Mouse (Mus musculus) hindbrain, embryonic 15.5 days (tissue): ENCODE data around the gene Gapt. TPM values are rescaled to one million over a fixed set of nuclear protein-coding genes. Genes with fewer than 3 reads are reported as not detected.
"Not testable (repeated sequence)": the region's sequence is repeated elsewhere in the genome, so short reads cannot be mapped to it uniquely, and the experiment has no call there.

Experiments used
- ATAC-seq: fragments of 200-750 bp; cut with Nextera tagmentation; 2 replicates; pipeline ENCODE4 v1.8.0; 2017; ENCODE audit warnings: low read depth, moderate number of reproducible peaks, moderate TSS enrichment; ENCODE audit not compliant: low FRiP score
- H3K27ac ChIP-seq: fragments of 300-500 bp; sonication (generic); replicated peaks from 2 replicates; pipeline ENCODE4 v1.5.1; 2015; ENCODE audit warnings: mild to moderate bottlenecking, inconsistent platforms
- H3K27me3 ChIP-seq: fragments of 300-500 bp; sonication (generic); 2 replicates; pipeline ENCODE4 v1.6.1; 2015; ENCODE audit warnings: control low read depth, inconsistent platforms
- H3K36me3 ChIP-seq: fragments of 300-500 bp; sonication (generic); 2 replicates; pipeline ENCODE4 v1.6.1; 2015; ENCODE audit warnings: control low read depth, inconsistent platforms
- H3K4me1 ChIP-seq: fragments of 300-500 bp; sonication (generic); replicated peaks from 2 replicates; pipeline ENCODE4 v1.6.1; 2015; ENCODE audit warnings: control low read depth, inconsistent platforms
- H3K4me2 ChIP-seq: fragments of 300-500 bp; sonication (generic); 2 replicates; pipeline ENCODE4 v1.6.1; 2015; ENCODE audit warnings: moderate library complexity, mild to moderate bottlenecking, inconsistent platforms
- H3K4me3 ChIP-seq: fragments of 300-500 bp; sonication (generic); 2 replicates; pipeline ENCODE4 v1.5.1; 2015; ENCODE audit warnings: mild to moderate bottlenecking, inconsistent platforms
- H3K9ac ChIP-seq: fragments of 300-500 bp; sonication (generic); 2 replicates; pipeline ENCODE4 v1.6.1; 2015; ENCODE audit warnings: inconsistent platforms
- H3K9me3 ChIP-seq: fragments of 300-500 bp; sonication (generic); 2 replicates; pipeline ENCODE4 v1.6.1; 2016; ENCODE audit warnings: control low read depth, inconsistent platforms
- WGBS: fragments of 180-500 bp; shearing (Covaris S2); methylation state at CpG from one replicate; pipeline ENCODE4 v1.1.7; 2015; 5-methylcytosine and 5-hydroxymethylcytosine counted together
- polyA plus RNA-seq: library from polyadenylated mRNA; unstranded; fragments of >200 nt; fragmentation: Nextera tagmentation; extraction: Ambion mirVana; gene quantifications from 2 replicates; pipeline ENCODE4 v1.2.1, GENCODE M21; 2015

Gapt gene
- polyA plus RNA-seq, 1 experiment from 2014 or later, result 0.12 TPM

DNA sequence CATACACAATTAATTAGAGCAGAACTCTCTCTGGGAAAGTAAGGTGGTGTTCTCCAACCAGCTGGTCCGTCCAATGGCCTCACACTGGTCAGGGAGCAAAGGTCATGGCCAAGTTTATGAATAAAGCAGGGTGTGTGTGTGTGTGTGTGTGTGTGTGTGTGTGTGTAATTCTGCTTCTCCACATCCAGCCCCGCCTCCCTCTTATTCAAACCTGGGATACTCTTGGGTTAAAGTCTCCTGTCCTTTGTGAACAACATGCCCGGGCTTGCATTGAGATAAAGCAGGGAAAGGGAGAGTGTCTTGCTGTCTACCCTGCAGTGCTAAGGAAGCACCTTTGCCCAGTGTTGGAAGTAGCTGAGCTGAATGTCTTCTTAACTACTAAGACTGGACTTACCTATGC lies 35.6 kb upstream of the Gapt start:
- Histone ChIP-seq H3K4me1 (peaks cover 6% of the 10 kb centered on the region), H3K9me3 (0 out of 2 replicates have a peak, but pooled peaks cover 3% of the 10 kb centered on the region), H3K4me2 (no peak overlapping the region), H3K9ac (no peak overlapping the region), H3K36me3 (peaks cover 3% of the 10 kb centered on the region), H3K27ac (no peak overlapping the region), H3K4me3 (no peak overlapping the region), H3K27me3 (no peaks in the 10 kb centered on the region)
- no peak for ATAC-seq
- 48% methylated on average over 3 of the region's 3 CpGs for WGBS

GRCm38 (mm10) chr13:110392210-110392609 lies 35.2 kb upstream of the Gapt start:
- 22% methylated on average over 8 of the region's 8 CpGs for WGBS

DNA sequence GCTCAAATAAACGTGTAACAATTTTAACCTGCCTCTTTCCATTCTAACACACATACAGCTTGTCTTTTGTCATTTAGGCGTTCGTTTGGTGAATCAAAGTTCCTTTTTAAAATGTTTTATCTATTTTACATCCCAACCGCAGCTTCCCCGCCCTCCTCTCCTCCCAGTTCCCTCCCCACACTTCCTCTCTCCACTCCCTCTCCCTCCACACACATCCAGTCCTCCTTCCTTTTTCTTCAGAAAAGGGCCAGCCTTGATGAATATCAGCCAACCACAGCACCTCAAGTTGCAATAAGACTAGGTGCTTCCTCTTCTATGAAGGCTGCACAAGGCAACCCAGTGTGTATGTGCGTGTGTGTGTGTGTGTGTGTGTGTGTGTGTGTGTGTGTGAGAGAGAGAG lies 27.5 kb upstream of the Gapt start:
- Histone ChIP-seq H3K36me3 (no peaks in the 10 kb centered on the region), H3K9ac (no peak overlapping the region), H3K9me3 (no peaks in the 10 kb centered on the region), H3K27ac (no peak overlapping the region), H3K4me1 (no peaks in the 10 kb centered on the region), H3K27me3 (no peaks in the 10 kb centered on the region), H3K4me3 (no peak overlapping the region), H3K4me2 (no peak overlapping the region)
- no peak for ATAC-seq
- 80% methylated on average over 6 of the region's 6 CpGs for WGBS

More at GRCm38 (mm10) chr13:110392210-110392609, 35.2 kb upstream of the Gapt start:
- no peak overlapping the region for H3K9ac ChIP-seq
- H3K27me3 ChIP-seq, result no peaks in the 10 kb centered on the region
- H3K9me3 ChIP-seq, result 0 out of 2 replicates have a peak, but pooled peaks cover 3% of the 10 kb centered on the region
- H3K4me1 ChIP-seq, result 0 out of 2 replicates have a peak, but pooled peaks cover 5% of the 10 kb centered on the region
- no peak overlapping the region for H3K27ac ChIP-seq
- no peak overlapping the region for H3K4me3 ChIP-seq
- ATAC-seq, result no peak
- H3K4me2 ChIP-seq, result no peak overlapping the region
- H3K36me3 ChIP-seq, result no peaks in the 10 kb centered on the region

DNA sequence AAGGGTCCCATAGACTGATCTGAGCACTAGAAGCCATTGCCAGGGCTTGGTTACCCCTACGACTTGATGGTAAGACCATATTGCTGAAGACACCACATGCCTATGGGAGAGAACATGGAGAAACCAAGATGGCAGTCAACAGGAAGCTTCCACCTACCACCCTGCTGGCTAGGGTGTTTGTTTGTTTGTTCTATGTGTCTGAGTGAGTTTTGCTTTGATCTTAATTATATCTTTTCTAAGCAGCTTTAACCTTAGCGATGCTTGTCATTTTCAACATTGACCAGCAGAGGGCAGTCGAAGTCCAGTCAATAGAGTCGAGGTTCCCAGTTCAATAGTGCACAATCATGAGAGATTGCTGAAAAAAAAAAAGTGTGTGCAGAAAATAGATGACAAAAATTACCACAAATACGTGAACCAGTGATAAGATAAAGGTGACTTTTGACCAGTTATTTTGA lies 25.5 kb upstream of the Gapt start:
- no peaks in the 10 kb centered on the region for H3K27me3 ChIP-seq
- no peak overlapping the region for H3K9ac ChIP-seq
- 0 out of 2 replicates have a peak, but pooled peaks have one; percentile 34 for ATAC-seq
- H3K36me3 ChIP-seq, result no peaks in the 10 kb centered on the region
- no peak overlapping the region for H3K27ac ChIP-seq
- H3K4me3 ChIP-seq, result no peak overlapping the region
- H3K9me3 ChIP-seq, result no peaks in the 10 kb centered on the region
- H3K4me1 ChIP-seq, result no peaks in the 10 kb centered on the region
- H3K4me2 ChIP-seq, result no peak overlapping the region
- 20% methylated on average over 5 of the region's 5 CpGs for WGBS

DNA sequence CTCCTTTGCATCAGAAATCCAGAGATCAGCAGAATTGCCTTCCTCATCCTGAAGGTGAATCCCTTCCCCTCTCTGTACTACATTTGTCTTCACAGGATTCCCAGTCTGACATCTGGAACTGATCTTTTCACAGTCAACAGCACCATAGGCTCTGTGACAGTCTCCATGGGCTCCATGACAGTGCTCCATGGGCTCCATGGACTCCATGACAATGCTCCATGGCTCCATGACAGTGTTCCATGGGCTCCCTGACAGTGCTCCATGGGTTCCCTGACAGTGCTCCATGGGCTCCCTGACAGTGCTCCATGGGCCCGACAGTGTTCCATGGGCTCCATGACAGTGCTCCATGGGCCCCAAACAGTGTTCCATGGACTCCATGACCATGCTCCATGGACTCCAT lies 12.7 kb upstream of the Gapt start:
- WGBS, result 100% methylated on average over 1 of the region's 1 CpGs
- Histone ChIP-seq H3K27me3 (no peaks in the 10 kb centered on the region), H3K27ac (no peak overlapping the region), H3K4me2 (no peak overlapping the region), H3K9ac (no peak overlapping the region), H3K4me1 (0 out of 2 replicates have a peak, but pooled peaks cover 2% of the 10 kb centered on the region), H3K9me3 (no peaks in the 10 kb centered on the region), H3K4me3 (no peak overlapping the region), H3K36me3 (no peaks in the 10 kb centered on the region)
- ATAC-seq, result no peak

- not testable (repeated sequence) for H3K27me3 ChIP-seq
- ATAC-seq, result peak; percentile 75
Measured at GRCm38 (mm10) chr13:110368556-110369040, 11.6 kb upstream of the Gapt start.

GRCm38 (mm10) chr13:110367961-110368555 lies 11.1 kb upstream of the Gapt start:
- Histone ChIP-seq H3K27ac (no peak overlapping the region), H3K27me3 (no peaks in the 10 kb centered on the region), H3K4me2 (no peak overlapping the region), H3K4me1 (0 out of 2 replicates have a peak, but pooled peaks cover 2% of the 10 kb centered on the region), H3K9me3 (no peaks in the 10 kb centered on the region), H3K9ac (no peak overlapping the region), H3K36me3 (no peaks in the 10 kb centered on the region), H3K4me3 (no peak overlapping the region)
- peak; percentile 32; the same call in 1 of the 2 replicates for ATAC-seq
- 96% methylated on average over 3 of the region's 3 CpGs for WGBS

More at GRCm38 (mm10) chr13:110368556-110369040, 11.6 kb upstream of the Gapt start:
- not testable (repeated sequence) for H3K4me1 ChIP-seq, H3K27ac ChIP-seq, H3K4me3 ChIP-seq, H3K9ac ChIP-seq, H3K4me2 ChIP-seq, H3K9me3 ChIP-seq, H3K36me3 ChIP-seq
- 41% methylated on average over 6 of the region's 6 CpGs for WGBS

- no peak overlapping the region for H3K27ac ChIP-seq
Measured at GRCm38 (mm10) chr13:110366477-110366876, 9.5 kb upstream of the Gapt start.

GRCm38 (mm10) chr13:110363722-110364121 lies 6.7 kb upstream of the Gapt start:
- Histone ChIP-seq H3K9ac (no peak overlapping the region), H3K4me3 (no peak overlapping the region), H3K36me3 (no peaks in the 10 kb centered on the region), H3K27ac (no peak overlapping the region), H3K4me2 (no peak overlapping the region), H3K4me1 (0 out of 2 replicates have a peak, but pooled peaks cover 2% of the 10 kb centered on the region), H3K27me3 (no peaks in the 10 kb centered on the region), H3K9me3 (no peaks in the 10 kb centered on the region)
- ATAC-seq, result no peak
- 89% methylated on average over 6 of the region's 6 CpGs for WGBS

More at GRCm38 (mm10) chr13:110366477-110366876, 9.5 kb upstream of the Gapt start:
- ATAC-seq, result no peak
- WGBS, result 85% methylated on average over 3 of the region's 3 CpGs
- no peaks in the 10 kb centered on the region for H3K36me3 ChIP-seq
- H3K4me3 ChIP-seq, result no peak overlapping the region
- no peak overlapping the region for H3K4me2 ChIP-seq
- H3K27me3 ChIP-seq, result no peaks in the 10 kb centered on the region
- H3K9ac ChIP-seq, result no peak overlapping the region
- 0 out of 2 replicates have a peak, but pooled peaks cover 2% of the 10 kb centered on the region for H3K4me1 ChIP-seq
- H3K9me3 ChIP-seq, result no peaks in the 10 kb centered on the region

DNA sequence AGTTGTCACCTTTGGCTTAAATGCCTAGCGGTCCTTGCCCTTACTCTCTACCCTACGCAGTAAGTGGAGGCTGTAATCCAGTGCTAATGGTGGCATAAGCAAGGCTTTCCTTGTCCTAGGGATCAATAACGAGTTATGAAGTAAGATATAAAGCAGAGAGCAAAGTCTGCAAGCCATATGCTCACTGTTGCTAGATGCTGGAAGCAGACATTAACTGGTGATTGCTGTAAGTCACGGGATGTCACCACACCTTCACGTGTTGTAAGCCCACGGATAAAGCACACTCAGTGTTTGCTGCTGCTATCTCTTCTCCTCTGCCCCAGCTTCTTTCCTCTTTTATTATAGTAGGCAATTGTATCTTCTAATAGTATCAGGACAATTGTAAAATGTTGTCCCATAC lies 5.9 kb downstream of the Gapt start:
- Histone ChIP-seq H3K36me3 (no peaks in the 10 kb centered on the region), H3K4me2 (no peak overlapping the region), H3K9ac (no peak overlapping the region), H3K27me3 (no peaks in the 10 kb centered on the region), H3K4me1 (peaks cover 5% of the 10 kb centered on the region; the same call in 1 of the 2 replicates), H3K27ac (no peak overlapping the region), H3K9me3 (no peaks in the 10 kb centered on the region), H3K4me3 (no peak overlapping the region)
- no peak for ATAC-seq
- 88% methylated on average over 6 of the region's 6 CpGs for WGBS

DNA sequence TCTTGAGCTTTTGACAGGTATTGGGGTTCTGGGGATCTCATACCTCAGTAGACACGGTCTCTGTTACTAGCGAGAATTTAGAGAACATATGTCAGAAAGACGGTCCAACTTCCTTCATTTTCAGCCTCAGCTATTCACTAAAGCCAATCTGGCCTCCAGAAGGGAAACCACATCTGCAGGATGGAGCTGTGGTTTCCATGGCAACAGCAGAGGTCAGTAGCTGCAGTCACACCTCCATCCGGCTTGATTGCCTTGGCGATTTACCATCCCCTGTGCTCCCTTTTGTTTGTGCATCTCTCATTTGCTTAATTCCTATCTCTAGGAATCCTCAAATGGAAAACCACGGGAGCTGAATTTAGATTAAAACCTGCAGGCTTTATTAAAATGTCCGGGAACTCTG lies 10.3 kb downstream of the Gapt start:
- H3K4me2 ChIP-seq, result no peak overlapping the region
- peaks cover 5% of the 10 kb centered on the region; the same call in 1 of the 2 replicates for H3K4me1 ChIP-seq
- H3K4me3 ChIP-seq, result no peak overlapping the region
- H3K9me3 ChIP-seq, result no peaks in the 10 kb centered on the region
- WGBS, result 14% methylated on average over 7 of the region's 7 CpGs
- no peaks in the 10 kb centered on the region for H3K36me3 ChIP-seq
- peak; percentile 78 for ATAC-seq
- H3K9ac ChIP-seq, result no peak overlapping the region
- H3K27ac ChIP-seq, result peak overlapping the region; percentile 69
- no peaks in the 10 kb centered on the region for H3K27me3 ChIP-seq

DNA sequence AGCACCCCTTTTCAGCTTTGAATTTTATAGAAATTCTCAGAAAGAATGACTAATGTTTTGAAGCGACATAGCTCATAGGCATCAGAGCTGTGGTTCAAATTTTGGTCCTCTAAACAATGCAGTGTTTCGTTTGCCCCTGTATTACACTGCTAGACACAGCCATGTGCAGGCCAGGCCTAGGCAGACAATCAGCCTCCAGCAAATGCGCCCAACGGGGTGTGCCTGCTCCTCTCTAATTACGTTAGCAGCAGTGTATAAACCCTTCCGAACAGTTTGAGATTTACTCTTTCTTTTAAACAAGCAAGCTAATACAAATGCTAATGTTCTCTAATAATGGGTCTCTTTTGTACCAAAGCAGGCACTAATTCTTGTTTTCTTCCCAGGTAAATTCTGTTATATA lies 14.4 kb downstream of the Gapt start:
- Histone ChIP-seq H3K4me1 (peaks cover 5% of the 10 kb centered on the region; the same call in 1 of the 2 replicates), H3K27me3 (no peaks in the 10 kb centered on the region), H3K4me3 (no peak overlapping the region), H3K4me2 (no peak overlapping the region), H3K36me3 (no peaks in the 10 kb centered on the region), H3K9me3 (no peaks in the 10 kb centered on the region), H3K27ac (no peak overlapping the region), H3K9ac (no peak overlapping the region)
- no peak for ATAC-seq
- WGBS, result 59% methylated on average over 6 of the region's 6 CpGs
